Mouse (Mus musculus): ENCODE data around the gene Farsb. TPM values are rescaled to one million over a fixed set of nuclear protein-coding genes. Genes with fewer than 3 reads are reported as not detected.

Gene Farsb
- polyA plus RNA-seq, 1 experiment from 2014 or later, result 204 TPM

DNA sequence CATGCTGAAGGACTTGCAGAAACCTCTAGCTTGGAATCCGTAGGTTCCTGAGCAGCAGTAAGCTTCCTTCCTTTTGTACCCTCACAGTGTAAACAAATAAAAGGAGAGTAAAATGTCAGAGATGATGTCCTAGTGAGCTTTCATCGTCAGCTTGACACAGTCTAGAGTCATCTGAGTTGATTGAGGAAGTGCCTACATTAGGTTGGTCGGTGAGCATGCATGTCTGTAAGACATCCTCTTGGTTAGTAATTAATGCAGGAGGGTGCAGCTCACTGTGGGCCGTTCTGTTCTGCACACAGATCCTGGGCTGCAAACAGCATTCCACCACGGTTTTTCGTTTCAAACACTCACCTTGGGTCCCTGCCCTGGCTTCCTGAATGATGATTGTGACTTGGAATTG, 118.6 kb downstream of the Farsb start:
- no peak for DNase-seq (ENCODE audit: low spot score)
- H3K4me2 ChIP-seq, result no peak overlapping the region
- no peaks in the 10 kb centered on the region for H3K27me3 ChIP-seq (replicated peaks; ENCODE audit: control insufficient read depth, insufficient read depth, low read length)
- no peaks in the 10 kb centered on the region for H3K36me3 ChIP-seq (ENCODE audit: control insufficient read depth, insufficient read depth, low read length)
- no peak overlapping the region for H3K9ac ChIP-seq (ENCODE audit: low read depth, low read length)
- 40% methylated on average over 6 of the region's 6 CpGs for WGBS
- no peaks in the 10 kb centered on the region for H3K4me1 ChIP-seq (replicated peaks; ENCODE audit: control insufficient read depth, insufficient read depth, low read length)
- ATAC-seq (replicated peaks; ENCODE audit: low FRiP score), result no peak
- H3K27ac ChIP-seq (ENCODE audit: low read depth, low read length), result no peak overlapping the region
- H3K9me3 ChIP-seq (ENCODE audit: control insufficient read depth, low read length), result no peaks in the 10 kb centered on the region
- no peak overlapping the region for H3K4me3 ChIP-seq (ENCODE audit: low read depth, low read length)

Other genes starting within 250 kb of the Farsb start
- 0.56 and 0.68 TPM in 2 replicates for gene Sgpp2, start 178.6 kb downstream of the Farsb start, polyA plus RNA-seq (2014; fragmentation: Nextera tagmentation; extraction: Ambion mirVana)
- gene Mogat1, start 22.1 kb upstream of the Farsb start, polyA plus RNA-seq (2014; fragmentation: Nextera tagmentation; extraction: Ambion mirVana), result not detected in 2 replicates
- not detected in 2 replicates for gene BC035947, start 23.3 kb upstream of the Farsb start, polyA plus RNA-seq (2014; fragmentation: Nextera tagmentation; extraction: Ambion mirVana)
- 45.3 and 54.7 TPM in 2 replicates for gene Acsl3, start 168.9 kb upstream of the Farsb start, polyA plus RNA-seq (2014; fragmentation: Nextera tagmentation; extraction: Ambion mirVana)
- gene Utp14b, start 169.1 kb upstream of the Farsb start, polyA plus RNA-seq (2014; fragmentation: Nextera tagmentation; extraction: Ambion mirVana), result 2.4 and 2.8 TPM in 2 replicates